Mouse (Mus musculus) spleen, adult 2 months (tissue): ENCODE data around the gene Sipa1l1. TPM values are rescaled to one million over a fixed set of nuclear protein-coding genes. Genes with fewer than 3 reads are reported as not detected.

Source experiments
- DNase-seq, 2 experiments: peaks; one replicate each; pipeline versions ENCODE4 v3.0.0 to v3.0.0-alpha.2; 2012 to 2021; ENCODE audit warnings: low spot score in 2 of 2, low read depth in 1 of 2
- H3K27ac ChIP-seq: fragments of 200-500 bp; 2 replicates; pipeline ENCODE4 v1.5.1; 2012; ENCODE audit warnings: low read length, inconsistent platforms; ENCODE audit not compliant: insufficient read depth
- H3K27me3 ChIP-seq: fragments of 200-500 bp; 2 replicates; pipeline ENCODE4 v1.6.1; 2012; ENCODE audit warnings: mild to moderate bottlenecking, moderate library complexity, low read length, inconsistent platforms; ENCODE audit not compliant: control insufficient read depth, insufficient read depth
- H3K36me3 ChIP-seq: fragments of 200-500 bp; 2 replicates; pipeline ENCODE4 v1.6.1; 2012; ENCODE audit warnings: mild to moderate bottlenecking, low read length, inconsistent platforms; ENCODE audit not compliant: control insufficient read depth, insufficient read depth
- H3K4me1 ChIP-seq: fragments of 200-500 bp; 2 replicates; pipeline ENCODE4 v1.6.1; 2011; ENCODE audit warnings: inconsistent platforms; ENCODE audit not compliant: control insufficient read depth, insufficient read depth, insufficient read length
- H3K4me3 ChIP-seq: fragments of 200-500 bp; 2 replicates; pipeline ENCODE4 v1.5.1; 2011; ENCODE audit warnings: mild to moderate bottlenecking, inconsistent platforms; ENCODE audit not compliant: insufficient read depth, insufficient read length; ENCODE audit errors: extremely low read depth
- CTCF ChIP-seq: fragments of 200-500 bp; IDR thresholded peaks from 2 replicates; pipeline ENCODE4 v1.5.1; 2011; ENCODE audit warnings: mild to moderate bottlenecking, inconsistent platforms; ENCODE audit not compliant: insufficient read depth, insufficient read length, insufficient replicate concordance; ENCODE audit errors: extremely low read depth
- POLR2A ChIP-seq: fragments of 200-500 bp; IDR thresholded peaks from 2 replicates; pipeline ENCODE4 v1.6.1; 2011; ENCODE audit warnings: low read depth, low read length, inconsistent platforms
- WGBS: fragments of 180-500 bp; shearing (Covaris S2); methylation state at CpG from one replicate; pipeline ENCODE4 v1.1.7; 2018; 5-methylcytosine and 5-hydroxymethylcytosine counted together
- polyA plus RNA-seq: library from polyadenylated mRNA; depleted of rRNA; stranded (reverse); fragments of >200 nt; gene quantifications from 2 replicates; pipeline ENCODE4 v1.2.3, GENCODE M21; 2012

Gene Sipa1l1
- polyA plus RNA-seq, 1 experiment, result 17.1 TPM

DNA sequence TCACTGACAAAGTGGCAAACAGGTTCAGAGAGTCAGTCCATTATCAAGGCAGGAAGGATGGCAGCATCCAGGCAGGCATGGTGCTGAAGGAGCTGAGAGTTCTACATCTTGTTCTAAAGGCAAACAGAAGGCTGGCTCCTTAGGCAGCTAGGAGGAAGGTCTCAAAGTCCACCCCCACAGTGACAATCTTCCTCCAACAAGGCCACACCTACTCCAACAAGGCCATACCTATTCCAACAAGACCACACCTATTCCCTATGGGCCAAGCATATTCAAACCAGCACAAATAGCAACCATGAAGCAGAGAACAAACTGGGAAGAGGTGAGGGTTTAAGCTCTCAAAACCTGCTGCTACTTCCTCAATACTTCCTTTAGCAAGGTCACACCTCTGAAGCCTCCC lies 23.9 kb upstream of the Sipa1l1 start:
- Histone ChIP-seq H3K36me3 (no peaks in the 10 kb centered on the region), H3K27me3 (no peaks in the 10 kb centered on the region), H3K27ac (no peak overlapping the region), H3K4me3 (no peak overlapping the region), H3K4me1 (no peaks in the 10 kb centered on the region)
- no peak for DNase-seq
- no peak for TF ChIP-seq CTCF
- no peak for TF ChIP-seq POLR2A

DNA sequence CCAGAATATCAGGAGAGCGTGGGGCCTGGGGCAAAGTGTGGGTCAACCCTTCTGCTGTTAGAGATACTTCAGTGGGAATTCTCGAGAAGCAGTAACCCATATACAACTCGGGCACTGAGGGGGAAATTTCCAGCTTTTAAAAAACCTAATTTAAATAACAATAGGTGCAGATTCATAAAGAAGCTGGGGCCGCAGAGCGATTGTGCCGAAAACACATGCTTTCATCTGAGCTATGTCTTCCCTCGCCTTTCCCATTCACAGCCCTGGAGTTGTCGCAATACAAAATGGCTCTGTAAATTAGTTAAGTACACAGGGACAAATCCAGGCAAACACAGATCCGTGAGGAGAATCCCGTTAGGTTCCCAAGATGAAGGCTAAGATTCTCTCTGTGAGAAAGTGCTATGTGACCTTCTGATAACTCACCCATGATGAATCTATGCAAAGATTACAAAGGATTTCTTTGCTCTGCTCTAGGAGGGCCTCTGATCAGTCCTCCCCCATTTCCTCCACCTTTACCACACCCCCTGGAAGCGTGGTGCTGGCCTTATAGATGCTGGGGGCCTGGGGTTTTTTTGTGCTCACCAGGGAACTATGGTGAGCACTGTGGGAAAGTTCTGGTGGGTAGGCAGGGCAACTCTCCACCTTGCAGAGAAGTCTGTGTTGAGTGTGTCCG lies 22.0 kb upstream of the Sipa1l1 start:
- 89% methylated on average over 12 of the region's 12 CpGs for WGBS
- Histone ChIP-seq H3K36me3 (no peaks in the 10 kb centered on the region), H3K4me1 (no peaks in the 10 kb centered on the region; the same call in 1 of the 2 replicates), H3K27ac (no peak overlapping the region), H3K4me3 (no peak overlapping the region), H3K27me3 (no peaks in the 10 kb centered on the region)
- no peak for DNase-seq
- no peak for TF ChIP-seq POLR2A
- TF ChIP-seq CTCF, result no peak

DNA sequence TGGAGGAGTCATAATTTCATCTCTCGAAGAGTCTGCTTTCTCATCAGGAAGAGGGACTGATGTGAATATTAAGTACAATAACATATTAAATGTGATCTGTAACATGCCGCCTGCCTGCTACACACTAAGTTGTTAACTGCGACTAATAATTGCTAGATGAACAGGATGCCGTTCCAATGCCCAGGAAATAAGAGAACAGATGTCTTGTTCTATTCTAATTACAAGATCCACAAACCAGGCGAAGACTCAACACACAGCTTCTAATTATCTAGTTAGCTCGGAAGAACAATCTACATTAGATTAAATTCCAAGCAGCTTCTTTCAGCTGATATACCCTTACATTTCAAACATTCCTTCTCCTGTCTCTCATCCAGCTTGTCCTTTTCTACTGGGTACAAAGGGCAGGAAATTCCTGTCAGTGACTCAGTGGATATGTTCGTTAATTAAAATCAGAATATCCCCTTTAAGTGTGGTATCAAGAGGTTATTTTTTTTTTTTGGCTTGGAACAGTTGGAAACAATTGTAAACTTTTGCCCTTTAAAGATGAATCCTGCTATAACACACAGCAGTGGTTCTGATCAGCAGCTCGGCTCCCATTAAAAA lies 20.7 kb upstream of the Sipa1l1 start:
- no peaks in the 10 kb centered on the region for H3K27me3 ChIP-seq
- no peak overlapping the region for H3K4me3 ChIP-seq
- TF ChIP-seq POLR2A, result no peak
- TF ChIP-seq CTCF, result no peak
- H3K4me1 ChIP-seq, result no peaks in the 10 kb centered on the region; the same call in 1 of the 2 replicates
- no peaks in the 10 kb centered on the region for H3K36me3 ChIP-seq
- no peak overlapping the region for H3K27ac ChIP-seq
- no peak for DNase-seq
- WGBS, result 88% methylated on average over 8 of the region's 8 CpGs

DNA sequence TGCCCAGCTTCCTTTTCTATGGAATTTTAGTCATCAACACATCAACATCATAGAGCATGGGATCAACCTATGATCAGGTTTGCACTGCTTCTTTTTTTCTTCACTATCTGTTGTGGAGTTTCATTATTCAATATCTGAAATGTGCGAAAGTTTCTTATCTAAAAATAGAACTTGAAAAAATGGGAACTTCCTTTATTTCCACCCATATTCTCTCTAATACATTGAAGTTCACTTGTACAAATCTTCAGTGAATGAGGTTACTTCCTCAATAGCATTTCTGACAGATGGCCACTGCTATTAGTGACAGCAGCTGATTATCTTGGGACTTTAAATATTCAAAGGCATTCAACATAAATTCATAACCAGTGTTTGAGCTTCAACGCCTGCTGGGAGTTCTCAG lies 18.1 kb upstream of the Sipa1l1 start:
- no peak overlapping the region for H3K4me3 ChIP-seq
- 27% methylated on average over 2 of the region's 2 CpGs for WGBS
- TF ChIP-seq CTCF, result no peak
- TF ChIP-seq POLR2A, result no peak
- no peaks in the 10 kb centered on the region for H3K36me3 ChIP-seq
- H3K4me1 ChIP-seq, result no peaks in the 10 kb centered on the region; the same call in 1 of the 2 replicates
- no peak for DNase-seq
- H3K27me3 ChIP-seq, result no peaks in the 10 kb centered on the region
- no peak overlapping the region for H3K27ac ChIP-seq

DNA sequence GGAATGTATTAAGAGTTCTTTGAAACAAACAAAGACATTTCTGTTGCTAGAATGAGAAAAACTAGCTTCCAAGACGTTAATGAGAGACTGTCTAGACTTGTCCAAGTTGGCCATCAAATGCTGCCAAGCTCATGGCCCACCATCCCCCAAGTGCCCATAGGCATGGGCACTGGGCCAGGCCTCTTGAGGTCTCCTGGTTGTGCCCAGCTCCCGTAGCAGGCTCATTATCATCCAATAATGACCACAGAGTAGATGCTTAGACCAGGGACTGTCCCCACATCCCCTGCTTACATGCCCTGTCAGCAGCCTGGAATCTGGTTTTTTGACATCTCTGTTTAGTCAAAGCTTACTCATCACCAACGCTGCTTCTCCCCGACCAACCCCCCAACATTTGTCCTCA lies 14.6 kb upstream of the Sipa1l1 start:
- 86% methylated on average over 4 of the region's 4 CpGs for WGBS
- H3K27ac ChIP-seq, result no peak overlapping the region
- DNase-seq, result no peak
- no peaks in the 10 kb centered on the region; the same call in 1 of the 2 replicates for H3K4me1 ChIP-seq
- TF ChIP-seq CTCF (no peak), POLR2A (no peak)
- no peaks in the 10 kb centered on the region for H3K27me3 ChIP-seq
- H3K4me3 ChIP-seq, result no peak overlapping the region
- no peaks in the 10 kb centered on the region for H3K36me3 ChIP-seq

DNA sequence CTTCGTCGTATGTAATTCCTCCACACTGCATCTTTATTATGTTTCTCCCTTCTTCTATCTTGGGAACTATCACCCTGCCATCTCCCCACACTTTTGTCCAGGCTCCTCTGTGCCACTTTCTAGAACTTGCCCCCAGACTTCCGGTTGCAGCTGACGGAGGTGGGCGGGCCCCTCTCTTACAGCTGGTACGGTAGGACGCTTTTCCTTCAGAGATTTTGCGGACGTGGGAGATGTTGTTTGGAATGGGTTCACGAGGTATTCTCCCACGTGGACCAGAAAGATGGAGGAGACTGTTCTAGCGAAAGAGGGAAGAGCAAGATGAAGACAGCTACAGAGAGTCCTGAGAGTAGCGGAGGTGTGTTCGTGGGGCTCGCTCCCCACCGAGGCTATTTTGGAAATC lies 10.6 kb upstream of the Sipa1l1 start:
- TF ChIP-seq POLR2A (no peak), CTCF (no peak)
- no peak overlapping the region for H3K4me3 ChIP-seq
- H3K36me3 ChIP-seq, result no peaks in the 10 kb centered on the region
- H3K4me1 ChIP-seq, result no peaks in the 10 kb centered on the region
- WGBS, result 91% methylated on average over 16 of the region's 16 CpGs
- DNase-seq, result no peak
- H3K27me3 ChIP-seq, result no peaks in the 10 kb centered on the region
- H3K27ac ChIP-seq, result no peak overlapping the region

DNA sequence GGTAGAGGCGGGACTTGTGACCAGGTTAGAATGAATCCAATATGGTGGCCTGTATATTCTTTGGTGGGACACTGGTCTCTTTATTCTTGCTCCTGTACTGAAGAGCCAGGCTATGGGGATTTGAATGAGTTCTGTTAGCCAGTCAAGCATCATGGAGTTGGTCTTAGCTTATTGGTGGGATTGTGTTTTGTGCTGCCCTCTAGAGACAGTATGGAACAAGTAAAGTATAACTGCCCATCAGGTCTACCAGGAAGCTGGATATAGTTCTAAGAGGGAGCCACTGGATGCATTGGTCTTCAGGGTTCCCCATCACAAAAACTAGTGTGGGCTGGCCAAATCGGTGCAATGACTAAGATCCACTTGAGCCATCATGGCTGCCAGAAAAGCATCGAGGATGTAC lies 9.7 kb upstream of the Sipa1l1 start:
- no peak for DNase-seq
- TF ChIP-seq POLR2A (no peak), CTCF (no peak)
- H3K4me1 ChIP-seq, result no peaks in the 10 kb centered on the region
- 98% methylated on average over 3 of the region's 3 CpGs for WGBS
- H3K36me3 ChIP-seq, result no peaks in the 10 kb centered on the region
- H3K4me3 ChIP-seq, result no peak overlapping the region
- H3K27ac ChIP-seq, result no peak overlapping the region
- H3K27me3 ChIP-seq, result no peaks in the 10 kb centered on the region
